Mouse (Mus musculus) heart, postnatal 0 days (tissue): ENCODE data around the gene Abl2.

Experiments
- CTCF ChIP-seq: IDR thresholded peaks from 2 replicates; pipeline ENCODE4 v1.5.1; 2016; ENCODE audit warnings: antibody characterized with exemption, control low read depth, low read depth
- EP300 ChIP-seq: IDR thresholded peaks from 2 replicates; pipeline ENCODE4 v1.6.1; 2016; ENCODE audit warnings: antibody characterized with exemption, low read depth

GRCm38 (mm10) chr1:156620292-156620909 lies 61.8 kb downstream of the Abl2 start:
- no peak for TF ChIP-seq CTCF
- TF ChIP-seq EP300: no peak
